Mouse (Mus musculus): ENCODE results near the gene Asxl2. TPM values are rescaled to one million over a fixed set of nuclear protein-coding genes. Genes with fewer than 3 reads are reported as not detected.

Asxl2 gene
- total and polyA plus RNA-seq, 3 experiments, result 11.6 to 18.9 (median 15.2) TPM

DNA sequence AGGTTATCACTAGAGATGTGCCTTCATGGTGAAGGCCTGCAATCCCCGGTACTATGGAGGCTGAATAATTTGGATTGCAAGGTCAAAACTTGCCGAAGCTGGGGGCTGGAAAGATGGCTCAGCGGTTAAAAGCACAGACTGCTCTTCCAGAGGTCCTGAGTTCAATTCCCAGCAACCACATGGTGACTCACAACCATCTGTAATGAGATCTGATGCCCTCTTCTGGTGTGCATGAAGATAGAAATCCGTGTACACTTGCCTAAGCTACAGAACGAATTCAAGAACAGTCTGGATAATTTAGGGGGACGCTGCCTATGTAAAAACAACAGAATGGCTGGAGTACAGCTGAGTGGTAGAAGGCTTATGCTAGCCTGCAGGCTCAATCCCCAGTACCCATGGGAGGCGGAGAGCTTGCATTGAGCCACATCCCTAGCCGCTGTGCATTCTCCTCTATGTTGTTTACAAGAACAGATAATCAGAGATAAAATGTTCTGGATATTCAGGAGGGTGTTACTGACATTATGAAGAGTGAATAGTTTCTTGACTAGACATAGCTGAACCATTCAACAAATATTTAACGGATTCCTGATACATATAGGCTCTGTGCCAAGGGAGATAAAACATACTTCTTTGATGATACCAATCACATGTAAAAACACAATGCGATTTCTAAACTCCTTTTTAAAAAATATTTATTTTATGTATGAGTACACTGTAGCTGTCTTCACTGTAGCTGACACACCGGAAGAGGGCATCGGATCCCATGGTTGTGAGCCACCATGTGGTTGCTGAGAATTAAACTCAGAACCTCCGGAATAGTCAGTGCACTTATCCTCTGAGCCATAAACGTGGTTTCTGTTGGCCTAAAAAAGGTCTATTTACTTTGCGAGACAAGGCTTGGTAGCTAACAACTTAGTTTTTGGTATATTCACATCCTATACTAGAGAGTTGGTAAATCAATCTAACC, 999 bp upstream of the Asxl2 start:
- peak overlapping the region; percentile 86 for H3K9ac ChIP-seq (ENCODE audit: insufficient read depth, low read depth)
- H3K9me3 ChIP-seq (replicated peaks; ENCODE audit: low read length), result no peaks in the 10 kb centered on the region
- in situ Hi-C loops (cut with MboI; ENCODE audit: low pct_ligation_motif_present, low pct_unique_long_range_greater_than_20kb, low sequenced_read_pairs) (no loop called here), dilution Hi-C loops (cut with MboI; ENCODE audit: extremely low pct_ligation_motif_present, extremely low pct_unique_long_range_greater_than_20kb, low sequenced_read_pairs) (no loop called here)
- DNase-seq (ENCODE audit: extremely low read depth), result peak; percentile 65
- TF ChIP-seq ELF1 (IDR thresholded peaks at IDR 0.05; ENCODE audit: low read depth, low read length) (0 out of 2 replicates have a peak, but pooled peaks have one; percentile 49), CTCF (conservative IDR thresholded peaks at IDR 0.05 in 1 of 2, IDR thresholded peaks at IDR 0.05 in 1 of 2; ENCODE audit: low read depth in 2 of 2, low read length in 2 of 2) (peak in 1 of 2 experiments; percentile 62; a peak in 2 of 4 replicates), NELFE (IDR thresholded peaks at IDR 0.05; ENCODE audit: low read depth, low read length) (no peak), POLR2A (IDR thresholded peaks at IDR 0.05; ENCODE audit: low read depth, low read length) (no peak; the same call in 1 of the 2 replicates), MAX (IDR thresholded peaks at IDR 0.05; ENCODE audit: low read length) (peak; percentile 83), IRF4 (IDR thresholded peaks at IDR 0.05; ENCODE audit: low read depth, low read length) (no peak), UBTF (IDR thresholded peaks at IDR 0.05; ENCODE audit: low read depth, low read length) (no peak), ZNF384 (IDR thresholded peaks at IDR 0.05; ENCODE audit: low read depth, low read length) (no peak), MYC (IDR thresholded peaks at IDR 0.05; ENCODE audit: low read depth, low read length) (peak; percentile 90), HCFC1 (IDR thresholded peaks at IDR 0.05; ENCODE audit: low read depth, low read length) (0 out of 2 replicates have a peak, but pooled peaks have one; percentile 6), TCF12 (IDR thresholded peaks at IDR 0.05; ENCODE audit: low read depth, low read length) (no peak), ZC3H11A (IDR thresholded peaks at IDR 0.05; ENCODE audit: low read depth, low read length) (no peak)
- H3K4me2 ChIP-seq (ENCODE audit: insufficient read depth, low read depth, poor library complexity, severe bottlenecking), result peak overlapping the region; percentile 98
- peaks cover 9 to 25% of the 10 kb centered on the region in 2 experiments for H3K36me3 ChIP-seq (replicated peaks in 1 of 2; ENCODE audit: control insufficient read depth in 1 of 2, insufficient read depth in 1 of 2, low read length in 1 of 2)
- peaks cover 4 to 35% of the 10 kb centered on the region in 2 experiments; a peak in 2 of 4 replicates for H3K4me1 ChIP-seq (ENCODE audit: control insufficient read depth in 1 of 2, insufficient read depth in 2 of 2)
- H3K79me2 ChIP-seq (replicated peaks; ENCODE audit: control insufficient read depth, extremely low read depth, insufficient read depth, poor library complexity, severe bottlenecking), result peaks cover 78% of the 10 kb centered on the region
- peak overlapping the region; percentile 77 for H3K27ac ChIP-seq (ENCODE audit: insufficient read depth, low read depth)
- H3K27me3 ChIP-seq (replicated peaks), result no peaks in the 10 kb centered on the region
- peak overlapping the region; percentile 77 to 99 (median 78) for H3K4me3 ChIP-seq (replicated peaks in 1 of 3; ENCODE audit: low read depth in 2 of 3, low read length in 2 of 3, poor library complexity in 1 of 3)

DNA sequence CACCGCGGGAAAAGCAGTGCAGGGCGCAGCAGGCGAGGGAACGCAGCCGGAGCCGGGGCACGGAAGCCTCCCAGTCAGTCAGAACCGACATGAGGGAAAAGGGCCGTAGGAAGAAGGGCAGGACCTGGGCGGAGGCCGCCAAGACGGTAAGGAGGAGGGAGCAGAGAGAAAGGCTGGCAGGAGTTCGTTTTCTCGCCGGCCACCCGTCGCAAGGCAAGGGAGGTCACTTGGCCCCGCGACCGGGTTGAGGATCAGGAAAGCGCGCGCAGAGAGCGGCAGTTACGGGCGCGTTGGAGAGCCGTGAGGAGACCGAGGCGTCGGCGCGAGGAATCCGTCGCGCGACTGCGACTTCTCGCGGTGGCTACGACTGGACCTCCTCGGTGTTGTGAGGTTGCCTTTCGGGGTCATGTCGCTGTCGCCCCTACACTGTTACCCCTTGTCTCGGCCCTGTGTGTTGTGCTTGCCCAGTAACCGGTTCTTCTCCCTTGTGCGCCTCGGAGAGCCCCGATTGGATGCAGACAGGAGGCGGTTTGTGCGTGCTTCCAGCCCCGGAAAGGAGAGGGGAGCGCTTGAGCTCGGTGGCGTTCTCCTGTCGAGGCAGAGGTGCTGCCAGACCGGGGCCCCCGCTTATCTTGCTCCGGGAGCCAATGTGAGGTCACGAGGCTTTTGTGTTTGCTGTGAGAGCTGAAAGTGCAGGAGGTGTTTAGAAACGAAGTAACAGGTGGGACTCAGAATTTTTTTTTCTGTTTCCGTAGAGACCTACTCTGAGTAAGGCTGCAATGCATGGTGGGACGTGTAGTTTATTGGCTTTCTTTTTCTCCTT, 621 bp downstream of the Asxl2 start:
- H3K9me3 ChIP-seq (replicated peaks; ENCODE audit: low read length), result no peaks in the 10 kb centered on the region
- peak overlapping the region; percentile 82 for H3K9ac ChIP-seq (ENCODE audit: insufficient read depth, low read depth)
- H3K27ac ChIP-seq (ENCODE audit: insufficient read depth, low read depth), result peak overlapping the region; percentile 96
- dilution Hi-C loops (cut with MboI; ENCODE audit: extremely low pct_ligation_motif_present, extremely low pct_unique_long_range_greater_than_20kb, low sequenced_read_pairs), result no loop called here
- peaks cover 78% of the 10 kb centered on the region for H3K79me2 ChIP-seq (replicated peaks; ENCODE audit: control insufficient read depth, extremely low read depth, insufficient read depth, poor library complexity, severe bottlenecking)
- peak; percentile 74 for DNase-seq (ENCODE audit: extremely low read depth)
- in situ Hi-C loops (cut with MboI; ENCODE audit: low pct_ligation_motif_present, low pct_unique_long_range_greater_than_20kb, low sequenced_read_pairs), result no loop called here
- peak overlapping the region; percentile 41 for H3K4me2 ChIP-seq (ENCODE audit: insufficient read depth, low read depth, poor library complexity, severe bottlenecking)
- no peaks in the 10 kb centered on the region for H3K27me3 ChIP-seq (replicated peaks)
- peaks cover 10 to 35% of the 10 kb centered on the region in 2 experiments for H3K4me1 ChIP-seq (ENCODE audit: control insufficient read depth in 1 of 2, insufficient read depth in 2 of 2)
- H3K36me3 ChIP-seq (replicated peaks in 1 of 2; ENCODE audit: control insufficient read depth in 1 of 2, insufficient read depth in 1 of 2, low read length in 1 of 2), result peaks cover 11 to 22% of the 10 kb centered on the region in 2 experiments
- H3K4me3 ChIP-seq (replicated peaks in 1 of 3; ENCODE audit: low read depth in 2 of 3, low read length in 2 of 3, poor library complexity in 1 of 3), result peak overlapping the region; percentile 73 to 99 (median 78)
- TF ChIP-seq ETS1 (conservative IDR thresholded peaks at IDR 0.05; ENCODE audit: low read depth, low read length), result peak; percentile 6; the same call in 1 of the 2 replicates
- TF ChIP-seq RAD21 (IDR thresholded peaks at IDR 0.05; ENCODE audit: low read depth, low read length), result no peak
- TF ChIP-seq HCFC1 (IDR thresholded peaks at IDR 0.05; ENCODE audit: low read depth, low read length), result peak; percentile 94
- TF ChIP-seq CTCF (conservative IDR thresholded peaks at IDR 0.05 in 1 of 2, IDR thresholded peaks at IDR 0.05 in 1 of 2; ENCODE audit: low read depth in 2 of 2, low read length in 2 of 2), result no peak
- TF ChIP-seq TCF12 (IDR thresholded peaks at IDR 0.05; ENCODE audit: low read depth, low read length), result no peak
- peak; percentile 88; the same call in 1 of the 2 replicates for TF ChIP-seq SIN3A (IDR thresholded peaks at IDR 0.05; ENCODE audit: low read length)
- no peak; the same call in 1 of the 2 replicates for TF ChIP-seq USF1 (IDR thresholded peaks at IDR 0.05; ENCODE audit: low read depth, low read length)
- TF ChIP-seq NRF1 (IDR thresholded peaks at IDR 0.05; ENCODE audit: low read depth, low read length), result no peak
- peak; percentile 96 for TF ChIP-seq ZNF384 (IDR thresholded peaks at IDR 0.05; ENCODE audit: low read depth, low read length)
- TF ChIP-seq PAX5 (IDR thresholded peaks at IDR 0.05; ENCODE audit: low read length), result no peak
- no peak for TF ChIP-seq CHD2 (IDR thresholded peaks at IDR 0.05; ENCODE audit: low read length)
- peak; percentile 71 for TF ChIP-seq POLR2A (IDR thresholded peaks at IDR 0.05; ENCODE audit: low read depth, low read length)
- no peak for TF ChIP-seq MAFK (IDR thresholded peaks at IDR 0.05; ENCODE audit: insufficient replicate concordance, low read length)
- TF ChIP-seq JUN (IDR thresholded peaks at IDR 0.05; ENCODE audit: insufficient read depth, low read depth, low read length), result no peak
- TF ChIP-seq CHD1 (IDR thresholded peaks at IDR 0.05; ENCODE audit: low read depth, low read length), result no peak
- TF ChIP-seq ZC3H11A (IDR thresholded peaks at IDR 0.05; ENCODE audit: low read depth, low read length), result no peak
- no peak; the same call in 1 of the 2 replicates for TF ChIP-seq MXI1 (IDR thresholded peaks at IDR 0.05; ENCODE audit: low read depth, low read length)
- peak; percentile 82; the same call in 1 of the 2 replicates for TF ChIP-seq KAT2A (IDR thresholded peaks at IDR 0.05; ENCODE audit: insufficient replicate concordance, low read length)
- TF ChIP-seq ZMIZ1 (IDR thresholded peaks at IDR 0.05; ENCODE audit: low read depth, low read length), result no peak
- TF ChIP-seq MYC (IDR thresholded peaks at IDR 0.05; ENCODE audit: low read depth, low read length), result peak; percentile 66
- no peak for TF ChIP-seq SMC3 (IDR thresholded peaks at IDR 0.05; ENCODE audit: low read depth, low read length)
- peak; percentile 44; the same call in 1 of the 2 replicates for TF ChIP-seq IRF4 (IDR thresholded peaks at IDR 0.05; ENCODE audit: low read depth, low read length)
